Mouse (Mus musculus): ENCODE results near the gene Fam185a.

The Fam185a gene

DNA sequence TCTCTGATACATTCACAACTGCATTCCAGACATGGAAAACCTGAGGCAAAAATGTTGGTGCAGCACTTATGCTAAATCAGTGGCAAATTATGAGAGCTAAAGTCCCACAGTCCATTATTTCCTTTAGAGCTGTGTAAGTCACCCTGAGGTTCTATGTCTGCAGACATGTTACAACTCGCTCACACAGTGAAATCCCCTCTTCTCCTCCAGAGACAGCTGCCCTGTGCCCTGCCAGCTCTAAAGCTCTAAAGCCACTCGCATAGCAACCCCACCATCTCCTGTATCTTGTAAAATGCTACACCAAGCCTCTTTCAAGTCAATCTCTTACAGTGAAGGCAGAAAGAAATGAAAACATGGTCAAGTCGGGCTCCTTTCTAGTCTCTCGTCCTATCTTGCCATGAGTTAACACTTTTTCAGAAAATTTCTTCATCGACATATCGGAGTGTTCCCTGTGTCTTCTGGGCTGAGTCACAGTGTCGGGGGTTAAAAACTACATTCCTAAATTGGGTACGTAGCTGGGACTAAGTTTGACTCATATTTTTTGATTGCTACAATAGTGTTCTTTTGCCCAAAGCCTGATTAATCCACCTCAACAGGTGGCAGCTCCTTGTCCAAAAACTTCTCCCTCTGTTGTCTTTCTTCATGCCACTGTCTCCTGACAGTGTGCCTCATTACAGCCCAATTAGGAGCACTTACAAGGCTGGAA is 68.7 kb downstream of the Fam185a start:
- in situ Hi-C loops (cut with MseI, MboI): no loop called here

- in situ Hi-C loops (cut with MseI, MboI): no loop called here
These were observed 70.0 kb downstream of the Fam185a start for GRCm38 (mm10) chr5:21494781-21495180.

DNA sequence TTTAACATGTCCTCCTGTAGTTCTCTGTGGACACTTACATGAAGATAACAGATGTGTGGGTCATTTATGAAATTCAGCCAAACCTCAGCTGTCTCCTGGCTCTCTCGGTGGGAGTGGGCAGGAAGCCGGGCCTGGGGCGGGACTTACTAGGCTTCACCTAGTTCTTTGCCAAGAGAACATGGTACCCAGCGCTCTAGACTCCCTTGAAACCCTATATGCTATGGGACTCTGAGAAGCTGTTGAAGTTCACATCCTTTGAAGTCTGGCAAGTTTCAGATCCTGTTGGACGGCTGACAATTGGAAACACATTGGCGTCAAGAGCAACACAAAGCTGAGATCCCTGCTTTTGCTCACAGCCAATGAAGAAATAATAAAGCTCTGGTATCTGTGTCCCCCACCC is 71.6 kb downstream of the Fam185a start:
- in situ Hi-C loops (cut with MseI, MboI): no loop called here

DNA sequence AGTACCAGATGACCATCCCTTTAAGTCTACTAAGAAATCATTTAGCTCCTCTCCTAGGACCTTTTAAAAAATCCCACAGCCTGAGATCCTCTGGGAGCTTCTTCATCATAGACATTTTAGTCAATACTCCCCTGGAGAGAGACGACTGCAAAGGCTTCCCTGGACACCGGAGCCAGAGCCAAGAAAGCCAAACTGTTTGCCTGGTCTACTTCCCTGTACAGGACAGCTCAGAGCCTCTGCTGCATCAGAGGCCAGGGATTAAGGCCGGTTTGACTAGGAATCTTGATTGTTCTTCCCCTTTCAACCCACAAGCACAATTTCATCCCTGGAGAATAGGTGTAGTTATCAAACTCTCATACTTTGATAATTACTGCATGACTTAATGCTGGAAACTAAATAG is 72.1 kb downstream of the Fam185a start:
- in situ Hi-C loops (cut with MseI, MboI): no loop called here

DNA sequence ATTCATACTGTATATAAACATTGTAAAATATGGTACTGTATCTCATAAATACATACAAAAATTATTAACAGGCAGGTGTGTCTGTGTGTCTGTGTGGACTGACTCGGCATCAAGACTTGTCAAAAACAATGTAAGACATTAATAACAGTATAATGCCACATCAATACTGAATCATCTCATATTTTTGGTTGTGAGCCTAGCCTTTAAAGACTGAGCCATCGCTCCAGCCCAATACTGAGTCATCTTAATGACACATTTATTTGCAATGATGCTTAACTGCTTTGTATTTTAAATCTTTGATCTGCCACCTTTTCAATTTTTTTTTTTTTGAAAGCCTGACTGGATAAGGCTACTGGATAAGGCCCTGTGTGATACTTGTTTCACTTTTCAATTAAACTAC is 73.7 kb downstream of the Fam185a start:
- in situ Hi-C loops (cut with MseI, MboI): no loop called here

DNA sequence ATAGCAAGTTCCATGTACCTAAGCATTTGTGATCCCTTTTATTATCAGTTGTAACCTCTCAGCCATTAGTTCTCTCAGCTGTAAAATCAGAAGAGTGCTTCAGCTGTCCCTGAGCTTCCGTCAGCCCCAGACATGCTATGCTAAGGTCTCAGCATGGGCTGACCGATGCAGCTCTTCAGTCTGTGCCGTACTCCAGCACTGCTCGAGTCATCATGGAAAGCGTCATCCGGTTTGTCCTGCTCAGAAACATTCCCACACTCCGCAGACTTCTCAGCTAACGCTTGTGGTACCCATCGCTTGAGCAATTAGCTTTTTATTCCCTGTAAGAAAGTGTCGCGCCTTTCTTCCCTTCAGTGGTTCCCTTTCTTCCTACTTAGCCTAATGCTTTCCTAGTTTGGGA is 74.2 kb downstream of the Fam185a start:
- in situ Hi-C loops (cut with MseI, MboI): no loop called here

- in situ Hi-C loops (cut with MseI, MboI): no loop called here
These were observed 75.4 kb downstream of the Fam185a start for GRCm38 (mm10) chr5:21500133-21500532.

DNA sequence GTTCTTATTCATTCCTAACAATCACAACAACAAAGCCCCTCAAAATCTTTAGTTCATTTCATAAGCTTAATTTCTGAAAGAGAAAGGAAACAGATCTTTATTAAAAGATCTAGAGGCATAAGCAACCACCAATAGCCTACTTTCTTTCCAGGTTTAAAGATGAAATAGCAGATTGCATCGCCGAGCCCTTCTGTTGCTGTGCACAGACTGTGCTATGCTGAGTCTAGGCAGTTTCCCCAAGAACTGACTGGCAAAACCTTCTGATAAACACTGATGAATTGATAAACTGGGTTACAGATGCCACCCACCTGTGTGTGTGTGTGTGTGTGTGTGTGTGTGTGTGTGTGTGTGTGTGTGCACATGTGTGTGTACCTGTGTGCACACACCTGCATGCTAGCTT is 76.2 kb downstream of the Fam185a start:
- in situ Hi-C loops (cut with MseI, MboI): no loop called here

GRCm38 (mm10) chr5:21502936-21503610 is 78.3 kb downstream of the Fam185a start:
- in situ Hi-C loops (cut with MseI, MboI): no loop called here

- in situ Hi-C loops (cut with MseI, MboI): no loop called here
These were observed 80.4 kb downstream of the Fam185a start for GRCm38 (mm10) chr5:21505159-21505558.

DNA sequence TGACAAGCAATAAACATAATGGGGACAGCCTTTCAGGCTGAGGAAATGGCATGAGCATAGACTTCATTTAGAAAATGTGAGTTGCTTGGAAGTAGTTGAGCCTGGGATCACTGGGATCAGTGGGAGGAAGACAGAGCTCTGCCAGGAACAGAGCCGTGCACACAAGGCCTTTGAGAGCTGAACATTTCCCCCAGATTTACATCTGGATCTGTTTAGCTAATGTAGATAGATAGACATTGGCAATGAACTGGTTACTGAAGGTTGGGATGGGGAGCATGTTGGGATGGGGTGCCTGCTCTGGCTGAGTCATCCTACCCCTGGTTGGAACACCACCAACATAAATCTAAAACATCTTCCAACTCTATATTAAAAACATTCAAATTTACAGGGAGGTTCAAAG is 82.1 kb downstream of the Fam185a start:
- in situ Hi-C loops (cut with MseI, MboI): no loop called here

DNA sequence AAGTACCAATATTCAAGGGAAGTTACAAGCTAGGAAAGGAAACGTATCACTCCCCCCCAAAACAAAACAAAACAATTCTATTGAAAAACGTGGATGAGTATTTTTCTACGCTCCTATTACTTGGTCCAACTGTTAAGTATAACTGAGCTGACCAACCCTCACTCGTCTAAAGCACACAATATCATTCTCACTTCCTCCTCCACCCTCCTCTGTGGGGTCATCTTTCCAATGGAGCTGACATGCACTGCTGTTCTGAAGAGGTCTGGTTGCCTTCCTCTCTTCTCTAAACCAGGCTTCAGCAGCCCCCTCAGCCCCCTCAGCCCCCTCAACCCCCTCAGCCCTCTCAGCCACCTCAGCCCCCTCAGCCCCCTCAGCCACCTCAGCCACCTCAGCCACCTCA is 85.0 kb downstream of the Fam185a start:
- in situ Hi-C loops (cut with MseI, MboI): no loop called here

GRCm38 (mm10) chr5:21513363-21513762 is 88.6 kb downstream of the Fam185a start:
- in situ Hi-C loops (cut with MseI, MboI): no loop called here

DNA sequence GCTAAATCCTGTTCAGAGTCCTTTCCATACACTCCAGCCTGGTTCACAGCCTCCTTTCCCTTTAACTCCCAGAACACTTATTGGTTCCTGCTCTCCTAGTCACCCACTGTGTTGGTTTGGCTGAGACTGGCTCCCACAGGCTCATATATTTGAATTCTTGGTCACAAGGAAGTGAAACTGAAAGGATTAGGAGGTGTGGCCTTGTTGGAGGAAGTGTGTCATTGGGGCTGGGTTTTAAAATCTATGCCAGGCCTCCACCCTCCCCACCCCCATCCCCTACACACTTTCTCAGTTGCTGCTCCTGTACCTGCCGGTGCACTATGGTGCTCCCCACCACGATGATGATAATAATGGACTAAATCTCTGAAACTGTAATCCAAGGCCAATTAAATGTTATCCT is 92.8 kb downstream of the Fam185a start:
- in situ Hi-C loops (cut with MseI, MboI): no loop called here

DNA sequence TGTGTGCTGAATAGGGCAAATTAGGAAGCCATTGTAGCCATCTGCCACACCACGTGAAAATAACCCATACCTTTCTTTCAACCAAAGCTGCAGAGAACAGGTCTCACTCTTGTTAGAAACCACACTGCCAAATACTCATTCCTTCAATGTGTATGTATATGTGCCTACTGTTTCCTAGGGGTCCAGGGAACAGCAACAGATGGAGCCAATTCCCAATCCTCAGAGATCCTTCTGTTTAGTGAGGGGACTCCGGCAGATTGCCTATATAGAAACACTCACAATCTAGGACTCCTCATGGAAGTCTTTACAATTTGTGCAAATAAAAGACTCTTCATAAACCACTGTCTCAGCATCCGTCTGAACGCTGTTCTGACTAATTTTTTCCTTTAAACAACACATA is 93.4 kb downstream of the Fam185a start:
- in situ Hi-C loops (cut with MseI, MboI): no loop called here

DNA sequence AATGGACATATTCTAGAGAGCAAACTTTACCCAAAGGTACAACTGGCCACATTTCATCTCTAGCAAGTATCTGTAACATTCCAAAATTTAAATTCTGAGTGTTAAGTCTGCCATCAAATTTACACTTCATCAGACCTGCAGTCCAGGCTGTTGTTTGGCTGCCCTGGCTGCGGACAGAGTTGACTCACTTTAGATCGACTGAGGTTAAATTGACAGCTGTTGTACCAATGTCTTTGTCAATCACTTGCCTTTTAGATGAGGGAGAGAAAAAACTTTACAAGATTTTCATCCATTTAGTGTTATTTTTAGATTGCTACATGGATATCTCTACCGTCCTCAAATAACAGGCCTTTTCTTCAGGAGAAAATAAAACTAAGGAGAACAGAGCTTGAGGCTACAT is 94.4 kb downstream of the Fam185a start:
- in situ Hi-C loops (cut with MseI, MboI): no loop called here

GRCm38 (mm10) chr5:21526835-21527485 is 102.2 kb downstream of the Fam185a start:
- in situ Hi-C loops (cut with MseI, MboI): no loop called here

- in situ Hi-C loops (cut with MseI, MboI): no loop called here
These were observed 102.7 kb downstream of the Fam185a start for GRCm38 (mm10) chr5:21527488-21527911.

DNA sequence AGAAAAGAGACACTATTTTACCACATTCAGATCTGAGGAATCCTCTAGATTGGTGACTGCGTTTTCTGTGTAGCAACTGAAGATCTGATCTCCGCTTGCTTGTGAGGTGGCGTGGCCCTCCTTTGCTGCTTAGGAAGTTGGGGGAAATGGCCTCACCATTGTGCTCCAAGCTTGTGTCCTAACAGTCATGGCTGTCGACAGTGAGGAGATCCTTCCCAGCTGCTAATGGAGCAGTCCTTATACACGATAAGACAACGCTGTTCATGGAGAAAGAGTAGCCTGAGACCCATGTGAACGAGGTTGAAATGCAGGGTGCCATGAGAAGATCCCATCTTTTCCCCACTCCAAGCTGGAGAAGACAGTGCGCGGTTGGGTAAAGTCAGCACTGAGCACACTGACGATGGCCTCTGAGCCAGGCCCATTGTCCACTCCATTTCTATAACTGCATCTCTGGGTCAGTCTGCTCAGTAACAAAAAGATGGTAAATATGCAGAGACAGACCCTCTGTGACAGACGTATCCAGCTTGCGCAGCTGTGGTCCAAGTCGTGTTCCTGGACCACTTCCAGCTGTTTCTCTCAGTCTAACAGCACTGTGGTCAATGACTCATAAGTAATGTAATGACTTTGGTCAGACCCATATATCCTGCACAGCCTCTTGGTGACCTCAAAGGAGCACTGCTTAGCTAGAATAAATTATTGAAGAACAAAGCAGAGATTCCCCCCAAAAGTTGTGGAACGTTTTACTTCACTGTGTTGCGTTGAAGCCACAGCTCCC is 103.5 kb downstream of the Fam185a start:
- in situ Hi-C loops (cut with MseI, MboI): no loop called here

DNA sequence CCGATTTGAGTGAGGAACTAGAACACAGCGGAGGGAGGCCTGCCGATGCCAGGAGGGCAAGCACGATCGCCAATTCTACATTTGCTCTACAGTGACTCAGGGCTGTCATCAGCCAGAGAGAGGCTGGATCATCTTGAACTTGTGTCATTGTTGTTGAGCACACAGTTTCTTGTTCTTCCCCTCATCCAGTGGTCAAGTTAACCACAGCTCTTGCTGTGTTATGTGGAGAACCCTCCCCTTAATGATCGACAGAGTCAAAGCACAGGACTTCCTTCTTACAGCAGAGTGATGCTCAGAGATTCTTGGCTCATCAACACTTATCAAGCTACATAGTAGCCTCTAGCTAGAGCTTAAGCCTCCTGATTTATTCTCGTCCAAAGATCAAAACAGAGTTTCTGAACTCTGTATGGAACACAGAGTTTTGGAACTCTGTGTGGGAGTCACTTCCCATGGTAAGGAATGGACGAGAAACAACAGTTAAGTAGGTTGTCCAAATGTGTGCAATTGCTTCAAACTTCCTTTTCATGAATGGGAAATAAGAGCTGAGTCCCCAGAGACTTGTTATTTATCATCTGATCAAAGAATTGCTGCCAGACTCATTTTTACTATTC is 104.5 kb downstream of the Fam185a start:
- in situ Hi-C loops (cut with MseI, MboI): no loop called here

Data from mouse trophoblast stem cell (cell line).